Mouse (Mus musculus): Measurements from ENCODE around the gene Serpina9. TPM values are rescaled to one million over a fixed set of nuclear protein-coding genes. Genes with fewer than 3 reads are reported as not detected.

Serpina9 gene
- total RNA-seq (2015) = not detected in 2 replicates
- total RNA-seq (2017) = not detected in 2 replicates

DNA sequence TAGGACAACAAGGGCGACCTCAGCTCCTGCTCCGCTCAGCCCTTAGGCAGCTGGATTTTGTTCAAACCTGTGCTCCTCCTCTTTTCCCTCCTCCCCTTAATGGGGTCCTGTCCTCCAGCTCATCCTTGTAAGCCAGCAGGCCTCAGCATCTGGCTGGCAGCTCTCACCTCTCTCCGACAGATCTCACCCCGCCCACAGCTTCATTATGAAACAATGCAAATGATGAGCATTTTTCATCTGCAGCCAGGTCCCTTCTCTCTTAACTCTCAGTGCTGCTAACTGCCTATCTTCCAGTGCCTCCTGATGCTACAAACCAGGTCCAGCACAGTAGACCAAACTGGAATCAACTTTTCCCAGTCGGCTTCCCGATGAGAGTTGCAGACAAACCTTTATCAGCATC lies at the start of gene Serpina9:
Gene Serpina9 (minus strand): TSS at position 136 of the 400 bp plus-strand sequence.
- no peak for ATAC-seq (ENCODE audit: poor library complexity, severe bottlenecking)

GRCm38 (mm10) chr12:104061862-104062261 lies 48.3 kb upstream of the Serpina9 start:
- ATAC-seq (ENCODE audit: poor library complexity, severe bottlenecking) = peak; percentile 52

GRCm38 (mm10) chr12:104060126-104060525 lies 46.6 kb upstream of the Serpina9 start:
- no peak for ATAC-seq (ENCODE audit: poor library complexity, severe bottlenecking)

DNA sequence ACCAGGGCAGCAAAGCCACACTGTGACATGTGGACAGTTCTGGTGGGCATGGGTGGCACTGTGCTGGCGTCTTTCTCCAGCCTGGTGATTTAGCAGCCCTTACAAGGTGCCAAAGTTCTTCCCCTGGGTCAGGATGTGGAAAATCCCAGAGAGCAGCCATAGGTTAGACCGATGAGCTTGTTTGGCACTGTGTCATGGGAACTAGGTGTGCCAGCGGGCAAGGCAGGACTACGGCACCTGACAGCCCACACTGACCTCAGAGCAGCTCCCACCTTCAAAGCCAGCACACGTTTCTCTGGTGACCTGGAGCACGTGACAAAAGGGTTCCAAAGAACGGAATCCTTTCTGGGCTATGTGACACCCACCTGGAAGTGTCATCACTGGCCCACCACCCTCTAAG lies 44.0 kb upstream of the Serpina9 start:
- peak; percentile 17 for ATAC-seq (ENCODE audit: poor library complexity, severe bottlenecking)

DNA sequence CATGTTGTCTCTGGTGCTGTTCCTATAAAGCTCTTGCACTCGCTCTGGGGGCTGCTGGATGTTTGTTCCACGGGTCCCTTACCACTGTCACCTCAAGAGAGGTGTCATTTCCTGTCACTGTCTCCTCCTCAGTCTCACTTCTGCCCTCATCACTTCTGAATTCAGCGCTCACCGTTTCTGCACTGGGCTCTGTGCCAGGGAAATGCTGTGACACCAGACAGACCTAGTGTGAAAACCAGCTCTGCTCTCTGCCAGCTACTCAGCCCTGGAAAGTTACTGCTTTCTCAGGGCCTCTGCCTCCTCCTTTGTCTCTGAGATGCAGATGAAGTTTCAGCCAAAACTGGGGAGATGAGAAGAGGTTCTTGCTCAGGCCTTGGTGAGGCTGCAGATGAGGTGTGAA lies 43.5 kb upstream of the Serpina9 start:
- ATAC-seq (ENCODE audit: poor library complexity, severe bottlenecking) = peak; percentile 60

- no peak for ATAC-seq (ENCODE audit: poor library complexity, severe bottlenecking)
These were observed 42.2 kb upstream of the Serpina9 start for GRCm38 (mm10) chr12:104055755-104056154.

- no peak for ATAC-seq (ENCODE audit: poor library complexity, severe bottlenecking)
These were observed 40.4 kb upstream of the Serpina9 start for GRCm38 (mm10) chr12:104053995-104054394.

- ATAC-seq (ENCODE audit: poor library complexity, severe bottlenecking) = no peak
These were observed 32.2 kb upstream of the Serpina9 start for GRCm38 (mm10) chr12:104045713-104046112.

DNA sequence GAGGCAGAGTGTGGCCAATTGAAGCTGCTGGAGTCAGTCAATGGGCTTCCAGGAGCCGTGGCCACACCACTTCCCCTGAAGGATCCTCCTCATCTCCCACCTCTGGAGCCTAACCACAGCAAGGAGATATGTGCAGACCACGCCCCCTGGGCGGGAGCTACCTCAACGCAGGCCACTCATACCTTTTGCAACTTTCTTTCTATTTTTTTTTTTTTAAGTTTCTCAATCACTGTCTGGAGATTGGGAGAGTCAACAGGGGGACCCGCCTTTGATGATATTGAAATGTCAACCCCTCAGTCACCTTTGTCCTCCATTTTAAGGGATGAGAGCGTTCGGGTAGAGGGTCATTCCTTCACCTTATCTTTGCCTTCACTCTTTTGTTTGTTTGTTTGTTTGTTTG lies 30.8 kb upstream of the Serpina9 start, which contains the start of gene Serpina12:
Gene Serpina12 (minus strand): TSS at position 101 of the 400 bp plus-strand sequence.
- ATAC-seq (ENCODE audit: poor library complexity, severe bottlenecking) = no peak

GRCm38 (mm10) chr12:104042753-104043152 lies 29.2 kb upstream of the Serpina9 start:
- peak; percentile 61 for ATAC-seq (ENCODE audit: poor library complexity, severe bottlenecking)

DNA sequence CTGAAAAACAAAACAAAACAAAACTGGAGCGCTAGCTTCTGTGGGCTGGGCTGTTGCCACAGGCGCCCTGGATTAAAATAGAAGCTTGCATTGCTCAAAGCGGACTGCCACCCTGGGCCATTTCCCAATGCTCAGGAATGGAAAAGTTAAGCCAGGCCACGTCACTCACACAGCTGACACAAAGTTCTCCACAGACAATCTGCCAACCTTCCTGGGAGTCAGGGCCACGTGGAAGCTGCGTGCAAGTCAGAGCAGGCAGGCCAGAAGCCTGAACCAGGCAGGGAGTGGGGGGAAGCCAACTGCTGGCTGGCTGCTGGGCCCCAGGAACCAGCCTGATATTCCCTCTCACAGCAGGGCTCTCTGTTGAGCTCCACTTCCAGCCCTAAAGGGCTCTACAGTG lies 27.8 kb upstream of the Serpina9 start:
- ATAC-seq (ENCODE audit: poor library complexity, severe bottlenecking) = peak; percentile 49

GRCm38 (mm10) chr12:104038181-104038580 lies 24.6 kb upstream of the Serpina9 start:
- no peak for ATAC-seq (ENCODE audit: poor library complexity, severe bottlenecking)

DNA sequence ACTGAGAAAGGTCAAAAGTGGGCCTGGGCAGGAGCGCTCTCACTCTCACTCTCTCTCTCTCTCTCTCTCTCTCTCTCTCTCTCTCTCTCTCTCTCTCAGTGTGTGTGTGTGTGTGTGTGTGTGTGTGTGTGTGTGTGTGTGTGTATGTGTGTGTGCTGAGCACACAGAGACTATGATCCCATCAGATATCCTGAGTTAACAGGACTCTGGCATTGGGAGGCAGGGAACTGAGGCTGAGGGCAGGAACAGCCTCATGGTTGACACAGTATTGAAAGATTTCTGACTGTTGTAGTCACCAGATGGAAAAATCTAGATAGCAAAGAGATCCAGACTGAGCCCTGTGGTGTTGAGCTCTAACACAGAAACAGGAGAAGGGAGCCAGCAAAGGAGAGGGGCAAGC lies 20.2 kb upstream of the Serpina9 start:
- no peak for ATAC-seq (ENCODE audit: poor library complexity, severe bottlenecking)

GRCm38 (mm10) chr12:104029986-104030385 lies 16.4 kb upstream of the Serpina9 start:
- ATAC-seq (ENCODE audit: poor library complexity, severe bottlenecking) = peak; percentile 81

DNA sequence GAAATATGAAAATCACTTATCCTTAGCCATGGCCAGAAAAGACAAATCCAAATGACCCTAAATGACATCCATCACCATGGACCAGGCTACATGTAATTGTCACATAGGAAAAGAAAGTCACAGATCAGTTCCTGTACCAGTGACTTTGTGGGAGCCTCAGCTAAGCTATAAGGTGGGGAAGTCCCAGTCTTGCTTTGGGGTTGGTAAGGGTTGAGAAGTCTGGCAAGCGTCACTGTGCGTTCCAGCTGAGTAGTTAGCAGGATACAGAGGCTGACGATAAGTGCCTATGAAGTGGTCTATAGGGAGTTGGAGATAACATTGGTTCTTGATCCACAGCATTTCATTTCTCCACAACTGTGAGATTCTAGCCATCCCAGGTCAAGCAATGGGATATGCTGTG lies 1.7 kb upstream of the Serpina9 start:
- ATAC-seq (ENCODE audit: poor library complexity, severe bottlenecking) = no peak

DNA sequence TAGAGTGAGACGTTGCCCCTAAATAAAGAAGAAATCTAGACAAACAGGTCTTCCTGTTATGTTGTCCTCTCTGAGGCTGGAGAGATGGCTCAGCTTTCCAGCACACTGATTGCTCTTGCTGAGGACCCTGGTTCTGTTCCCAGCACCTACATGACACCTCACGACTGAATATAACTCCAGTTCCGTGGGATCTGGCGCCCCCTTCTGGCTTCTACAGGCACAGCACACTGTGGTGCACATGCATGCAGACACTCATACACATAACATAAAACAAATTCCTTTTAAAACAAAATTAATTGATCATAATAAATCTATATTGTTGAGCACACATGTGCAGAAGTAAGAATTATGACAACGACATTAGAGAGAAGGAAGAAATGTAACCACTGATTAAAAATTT lies 8.9 kb downstream of the Serpina9 start:
- ATAC-seq (ENCODE audit: poor library complexity, severe bottlenecking) = no peak

DNA sequence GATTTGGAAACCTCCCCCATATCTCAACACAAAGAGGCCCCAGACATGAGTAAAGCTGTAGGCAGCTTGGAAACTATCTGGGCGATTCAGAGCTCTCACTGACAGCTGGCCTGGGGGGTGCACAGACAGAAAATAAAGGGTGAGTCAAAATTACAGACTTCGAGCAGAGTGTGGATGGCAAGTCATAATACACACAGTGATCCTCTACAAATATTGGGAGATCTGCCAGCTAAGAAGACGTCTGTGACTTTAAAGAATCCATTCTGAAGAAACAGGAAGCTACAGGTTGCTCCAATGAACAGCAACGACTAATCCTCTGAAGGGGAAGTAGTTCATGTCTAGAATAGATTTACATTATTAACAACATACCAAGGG lies 10.3 kb downstream of the Serpina9 start:
- ATAC-seq (ENCODE audit: poor library complexity, severe bottlenecking) = peak; percentile 77

DNA sequence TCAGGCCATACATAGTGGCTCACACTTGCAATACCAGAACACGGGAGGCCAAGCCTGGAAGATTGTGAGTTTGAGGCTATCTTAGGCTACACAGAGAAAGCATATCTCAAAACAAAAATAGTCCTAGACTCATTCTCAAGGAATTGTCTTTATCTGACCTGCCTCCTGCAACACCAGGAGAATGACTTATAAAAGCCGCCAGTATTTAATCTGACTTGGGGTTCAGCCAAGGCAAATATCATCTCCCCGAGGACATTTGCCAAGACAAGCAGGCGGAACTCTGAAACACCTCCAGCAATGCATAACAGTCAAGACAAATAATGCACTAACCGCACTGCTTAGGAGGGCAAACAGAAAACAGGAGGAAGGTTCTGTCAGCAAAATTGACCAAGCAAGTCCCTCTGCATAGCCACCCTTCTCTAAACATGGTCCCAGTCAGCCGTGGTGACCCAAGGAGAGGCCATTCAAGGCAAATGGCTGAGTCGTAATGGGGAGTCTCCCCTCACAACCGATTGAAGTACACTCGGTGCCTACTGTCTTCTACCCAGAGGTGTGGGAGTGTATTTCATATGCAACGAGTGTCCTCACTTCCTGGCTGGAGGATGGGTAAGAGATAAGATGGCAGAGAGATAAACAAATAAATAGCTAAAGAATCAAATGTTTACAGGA lies 10.9 kb downstream of the Serpina9 start:
- no peak for ATAC-seq (ENCODE audit: poor library complexity, severe bottlenecking)

- peak; percentile 25 for ATAC-seq (ENCODE audit: poor library complexity, severe bottlenecking)
These were observed 13.0 kb downstream of the Serpina9 start for GRCm38 (mm10) chr12:104000594-104000993.

GRCm38 (mm10) chr12:103999611-104000010 lies 13.9 kb downstream of the Serpina9 start:
- ATAC-seq (ENCODE audit: poor library complexity, severe bottlenecking) = no peak

DNA sequence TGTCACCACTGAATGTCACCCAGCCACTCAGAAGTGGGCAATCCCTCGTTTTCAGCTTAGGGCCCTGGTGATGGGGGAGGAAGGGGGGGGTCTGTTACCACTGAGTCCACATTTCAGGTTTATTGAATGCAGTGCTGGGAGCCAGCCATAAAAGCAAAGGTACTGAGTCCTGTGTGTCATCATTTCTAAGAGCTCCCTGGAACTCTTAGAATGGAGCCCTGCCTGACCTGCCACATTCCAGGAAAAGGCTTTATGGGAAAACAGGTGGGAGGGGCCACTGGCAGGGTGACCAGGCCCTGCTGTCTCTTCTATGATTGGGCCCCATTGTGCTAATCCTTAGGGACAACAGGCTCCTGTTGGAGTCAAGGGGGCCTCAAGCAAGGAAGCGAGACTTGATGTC lies 17.0 kb downstream of the Serpina9 start:
- ATAC-seq (ENCODE audit: poor library complexity, severe bottlenecking) = no peak

DNA sequence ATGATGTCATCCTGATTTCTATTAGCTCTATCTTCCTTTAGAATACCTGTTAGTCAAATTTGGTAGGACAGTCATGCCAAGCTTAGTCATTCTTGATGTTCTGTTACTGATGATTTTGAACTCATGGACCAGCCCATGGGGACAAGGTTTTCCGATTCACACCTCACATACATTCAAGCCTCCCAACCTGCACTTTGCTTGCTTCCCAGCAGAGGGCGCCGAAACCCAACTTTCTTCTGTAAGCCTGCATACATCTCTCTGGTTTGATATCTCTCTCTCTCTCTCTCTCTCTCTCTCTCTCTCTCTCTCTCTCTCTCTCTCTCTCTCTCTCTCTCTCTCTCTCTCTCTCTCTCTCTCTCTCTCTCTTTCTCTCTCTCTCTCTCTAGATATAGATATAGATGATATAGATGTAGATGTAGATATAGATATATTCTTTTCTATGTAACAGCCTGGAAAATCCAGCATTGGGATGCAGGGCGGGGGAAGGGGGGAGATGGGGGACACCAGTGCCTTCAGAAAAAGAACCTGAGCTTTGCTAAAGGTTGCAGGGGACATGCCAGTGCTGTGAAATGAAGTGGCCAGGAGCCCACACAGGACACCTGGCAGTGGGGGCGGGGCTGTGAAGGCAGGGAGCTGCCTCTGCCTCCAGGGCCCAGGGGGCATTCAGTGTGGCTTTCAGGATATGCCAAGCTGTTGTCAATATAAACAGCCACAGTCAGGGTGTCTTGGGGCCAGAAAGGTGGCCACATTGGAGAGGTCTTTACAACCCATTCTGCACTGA lies 18.1 kb downstream of the Serpina9 start:
- ATAC-seq (ENCODE audit: poor library complexity, severe bottlenecking) = peak; percentile 47; the same call in 1 of the 2 replicates

Data from megakaryocyte, adult 5-6 weeks (primary cell).